Mouse (Mus musculus) midbrain, embryonic 14.5 days (tissue): Measurements from ENCODE around the gene Cul9. TPM values are rescaled to one million over a fixed set of nuclear protein-coding genes. Genes with fewer than 3 reads are reported as not detected.
"Not testable (repeated sequence)": the region's sequence is repeated elsewhere in the genome, so short reads cannot be mapped to it uniquely, and the experiment has no call there.

ENCODE experiments used
- ATAC-seq: fragments of 200-750 bp; cut with Nextera tagmentation; 2 replicates; pipeline ENCODE4 v1.8.0; 2017; ENCODE audit warnings: moderate number of reproducible peaks, moderate library complexity; ENCODE audit not compliant: low FRiP score, low TSS enrichment
- DNase-seq: peaks from one replicate; pipeline ENCODE4 v3.0.0-alpha.2; 2015
- H3K27ac ChIP-seq: fragments of 300-500 bp; sonication (generic); replicated peaks from 2 replicates; pipeline ENCODE4 v1.5.1; 2014; ENCODE audit warnings: mild to moderate bottlenecking, low read depth, low read length, moderate library complexity
- H3K27me3 ChIP-seq: fragments of 300-500 bp; sonication (generic); 2 replicates; pipeline ENCODE4 v1.6.1; 2014; ENCODE audit warnings: low read length, control low read depth, mixed read lengths; ENCODE audit not compliant: control insufficient read depth, insufficient read depth
- H3K36me3 ChIP-seq: fragments of 300-500 bp; sonication (generic); 2 replicates; pipeline ENCODE4 v1.6.1; 2014; ENCODE audit warnings: low read length, control low read depth; ENCODE audit not compliant: control insufficient read depth, insufficient read depth
- H3K4me1 ChIP-seq: fragments of 300-500 bp; sonication (generic); 2 replicates; pipeline ENCODE4 v1.6.1; 2014; ENCODE audit warnings: mild to moderate bottlenecking, antibody characterized with exemption, low read length, control low read depth; ENCODE audit not compliant: control insufficient read depth, insufficient read depth
- H3K4me2 ChIP-seq: fragments of 300-500 bp; sonication (generic); 2 replicates; pipeline ENCODE4 v1.6.1; 2014; ENCODE audit warnings: mild to moderate bottlenecking, low read length, moderate library complexity
- H3K4me3 ChIP-seq: fragments of 300-500 bp; sonication (generic); replicated peaks from 2 replicates; pipeline ENCODE4 v1.5.1; 2014; ENCODE audit warnings: low read depth, low read length
- H3K9ac ChIP-seq: fragments of 300-500 bp; sonication (generic); replicated peaks from 2 replicates; pipeline ENCODE4 v1.6.1; 2014; ENCODE audit warnings: mild to moderate bottlenecking, low read length, moderate library complexity
- H3K9me3 ChIP-seq: fragments of 300-500 bp; sonication (generic); 2 replicates; pipeline ENCODE4 v1.6.1; 2016; ENCODE audit warnings: low read length, control low read depth, mixed read lengths; ENCODE audit not compliant: control insufficient read depth
- WGBS: fragments of 180-500 bp; shearing (Covaris S2); extraction: QIAGEN DNeasy Blood & Tissue Kit; methylation state at CpG from one replicate; pipeline ENCODE4 v1.1.7; 2014; 5-methylcytosine and 5-hydroxymethylcytosine counted together
- polyA plus RNA-seq: library from polyadenylated mRNA; unstranded; fragments of >200 nt; fragmentation: Nextera tagmentation; extraction: Ambion mirVana; gene quantifications from 2 replicates; pipeline ENCODE4 v1.2.1, GENCODE M21; 2014

Gene Cul9
- polyA plus RNA-seq, 1 experiment from 2014 or later: 13.6 TPM

GRCm38 (mm10) chr17:46505617-46506016 lies 40.6 kb downstream of the Cul9 start:
- Histone ChIP-seq H3K9ac (no peak overlapping the region; the same call in 1 of the 2 replicates), H3K9me3 (no peaks in the 10 kb centered on the region), H3K4me3 (no peak overlapping the region), H3K4me1 (no peaks in the 10 kb centered on the region), H3K4me2 (no peak overlapping the region), H3K27me3 (no peaks in the 10 kb centered on the region), H3K27ac (no peak overlapping the region), H3K36me3 (peaks cover 57% of the 10 kb centered on the region)
- ATAC-seq (no peak), DNase-seq (no peak)
- 95% methylated on average over 3 of the region's 3 CpGs for WGBS

GRCm38 (mm10) chr17:46503847-46504638 lies 42.1 kb downstream of the Cul9 start:
- Histone ChIP-seq H3K4me3 (no peak overlapping the region), H3K4me2 (no peak overlapping the region), H3K4me1 (no peaks in the 10 kb centered on the region), H3K27me3 (no peaks in the 10 kb centered on the region), H3K27ac (no peak overlapping the region), H3K9ac (no peak overlapping the region), H3K9me3 (no peaks in the 10 kb centered on the region), H3K36me3 (peaks cover 56% of the 10 kb centered on the region)
- 78% methylated on average over 14 of the region's 14 CpGs for WGBS
- ATAC-seq (no peak), DNase-seq (no peak)

GRCm38 (mm10) chr17:46502775-46503174 lies 43.4 kb downstream of the Cul9 start:
- no peaks in the 10 kb centered on the region for H3K27me3 ChIP-seq
- 94% methylated on average over 2 of the region's 2 CpGs for WGBS
- no peaks in the 10 kb centered on the region for H3K4me1 ChIP-seq
- ATAC-seq (no peak), DNase-seq (no peak)
- H3K9ac ChIP-seq: no peak overlapping the region
- H3K36me3 ChIP-seq: peaks cover 50% of the 10 kb centered on the region
- no peak overlapping the region for H3K4me3 ChIP-seq
- no peak overlapping the region for H3K27ac ChIP-seq
- H3K9me3 ChIP-seq: no peaks in the 10 kb centered on the region
- no peak overlapping the region for H3K4me2 ChIP-seq

GRCm38 (mm10) chr17:46497956-46498355 lies 48.2 kb downstream of the Cul9 start:
- WGBS: 66% methylated on average over 8 of the region's 8 CpGs
- DNase-seq (no peak), ATAC-seq (no peak)
- Histone ChIP-seq H3K4me2 (no peak overlapping the region), H3K36me3 (peaks cover 27% of the 10 kb centered on the region), H3K27ac (no peak overlapping the region), H3K27me3 (no peaks in the 10 kb centered on the region), H3K9me3 (no peaks in the 10 kb centered on the region), H3K9ac (no peak overlapping the region), H3K4me3 (no peak overlapping the region), H3K4me1 (peaks cover 8% of the 10 kb centered on the region; the same call in 1 of the 2 replicates)

- H3K4me1 ChIP-seq: peaks cover 8% of the 10 kb centered on the region; the same call in 1 of the 2 replicates
- peak within 1 kb of the TSS; percentile 87 for H3K4me2 ChIP-seq
- H3K36me3 ChIP-seq: peaks cover 17% of the 10 kb centered on the region
- ATAC-seq: peak; percentile 96
- peak; percentile 93 for DNase-seq
- WGBS: under 1% methylated on average over 44 of the region's 44 CpGs
- peak within 1 kb of the TSS; percentile 64 for H3K9ac ChIP-seq
- H3K9me3 ChIP-seq: no peaks in the 10 kb centered on the region
- no peak within 1 kb of the TSS for H3K27ac ChIP-seq
- no peaks in the 10 kb centered on the region for H3K27me3 ChIP-seq
- peak within 1 kb of the TSS; percentile 47 for H3K4me3 ChIP-seq
Observed at GRCm38 (mm10) chr17:46496623-46497434, 49.4 kb downstream of the Cul9 start, which contains the start of gene Dnph1. Dnph1 (plus strand) TSS chr17:46496711.

GRCm38 (mm10) chr17:46496081-46496480 lies 50.1 kb downstream of the Cul9 start:
- H3K27me3 ChIP-seq, DNase-seq, H3K27ac ChIP-seq, H3K9ac ChIP-seq, H3K9me3 ChIP-seq, H3K4me1 ChIP-seq, ATAC-seq, H3K4me3 ChIP-seq: not testable (repeated sequence)
- Histone ChIP-seq H3K36me3 (peaks cover 12% of the 10 kb centered on the region), H3K4me2 (peak overlapping the region; percentile 87)

- peaks cover 8% of the 10 kb centered on the region; the same call in 1 of the 2 replicates for H3K4me1 ChIP-seq
- 85% methylated on average over 5 of the region's 5 CpGs for WGBS
- H3K27ac ChIP-seq: no peak overlapping the region
- H3K4me3 ChIP-seq: no peak overlapping the region
- no peaks in the 10 kb centered on the region for H3K27me3 ChIP-seq
- no peaks in the 10 kb centered on the region for H3K9me3 ChIP-seq
- H3K4me2 ChIP-seq: no peak overlapping the region
- no peak overlapping the region for H3K9ac ChIP-seq
- ATAC-seq (no peak), DNase-seq (no peak)
- H3K36me3 ChIP-seq: peaks cover 9% of the 10 kb centered on the region
Observed at GRCm38 (mm10) chr17:46495486-46495885, 50.7 kb downstream of the Cul9 start.

- ATAC-seq (peak; percentile 82), DNase-seq (peak; percentile 88)
- H3K36me3 ChIP-seq: 0 out of 2 replicates have a peak, but pooled peaks cover 8% of the 10 kb centered on the region
- H3K27ac ChIP-seq: peak within 1 kb of the TSS; percentile 72
- H3K4me1 ChIP-seq: peaks cover 39% of the 10 kb centered on the region
- WGBS: under 1% methylated on average over 42 of the region's 49 CpGs
- H3K9me3 ChIP-seq: no peaks in the 10 kb centered on the region
- H3K4me2 ChIP-seq: peak within 1 kb of the TSS; percentile 81
- H3K4me3 ChIP-seq: peak within 1 kb of the TSS; percentile 80
- H3K9ac ChIP-seq: peak within 1 kb of the TSS; percentile 97
- H3K27me3 ChIP-seq: peaks cover 7% of the 10 kb centered on the region; the same call in 1 of the 2 replicates
Observed at GRCm38 (mm10) chr17:46487431-46487830, 58.8 kb downstream of the Cul9 start, which contains the start of gene Ttbk1. Ttbk1 (minus strand) TSS chr17:46487675.
